Mouse (Mus musculus): ENCODE measurements around the gene Dll3.
A peak's percentile ranks its signal among the peaks of the same experiment; 100 is the strongest.

GRCm38 (mm10) chr7:28277615-28278278, 24.3 kb downstream of the Dll3 start, which contains the start of gene Eid2b:
- TF ChIP-seq CTCF (IDR thresholded peaks at IDR 0.05; ENCODE audit: control insufficient read depth, insufficient read depth, low read length) (peak; percentile 83), POLR2A (IDR thresholded peaks at IDR 0.05; ENCODE audit: borderline replicate concordance, control insufficient read depth, low read depth, low read length) (peak; percentile 61; the same call in 1 of the 2 replicates)
